Mouse (Mus musculus) CD4-positive, CD25-positive, alpha-beta regulatory T cell, adult 2 months (primary cell): ENCODE measurements at regions not wholly inside any gene's neighbourhood (a gene's known extent, or its start where the extent isn't known, plus 50 kb on each side); places are given as distances from the start of the nearest gene placed in this dataset.

Source experiments
- DNase-seq: peaks from one replicate; pipeline ENCODE4 v3.0.0-alpha.2; 2012; ENCODE audit warnings: low read depth, low spot score

DNA sequence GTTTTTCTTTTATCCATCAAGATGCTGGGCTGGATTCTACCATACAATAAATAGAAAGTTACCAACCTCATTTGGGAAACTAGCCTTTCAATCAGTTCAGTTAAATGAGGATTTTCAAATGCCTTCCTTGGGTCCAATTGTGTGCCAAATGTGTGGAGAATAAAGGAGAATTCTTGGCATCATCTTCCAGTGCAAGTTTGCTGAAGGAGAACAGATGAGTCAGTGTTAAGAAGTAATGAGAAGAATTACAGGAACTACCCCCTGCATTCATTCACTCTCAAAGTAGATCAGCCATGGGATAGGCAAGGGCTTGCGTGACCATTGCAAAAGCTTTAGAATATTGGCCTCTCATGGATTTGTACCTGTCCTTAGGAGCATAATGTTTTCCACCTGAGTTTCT lies 193.4 kb upstream of the Man1a start:
- DNase-seq, result no peak

DNA sequence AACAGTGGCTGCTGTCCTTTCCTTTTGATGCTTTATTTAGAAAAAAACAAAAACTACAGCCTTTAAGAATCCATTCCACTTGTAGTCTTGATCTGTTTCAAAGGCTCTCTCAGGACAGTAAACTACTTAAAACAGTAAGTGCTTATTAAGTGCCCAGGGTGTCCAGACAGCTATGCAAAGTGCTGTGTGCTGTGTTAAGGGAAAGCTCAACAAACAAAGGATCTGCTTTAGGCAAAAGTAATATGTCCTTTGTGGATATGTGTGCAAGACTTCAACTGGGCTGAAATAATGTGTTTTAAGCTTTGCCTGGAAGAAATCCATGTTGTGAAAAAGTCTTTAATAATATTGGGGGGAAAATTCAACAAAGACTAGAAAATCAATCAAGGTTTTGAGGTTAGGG lies 192.9 kb upstream of the Man1a start:
- DNase-seq, result no peak

DNA sequence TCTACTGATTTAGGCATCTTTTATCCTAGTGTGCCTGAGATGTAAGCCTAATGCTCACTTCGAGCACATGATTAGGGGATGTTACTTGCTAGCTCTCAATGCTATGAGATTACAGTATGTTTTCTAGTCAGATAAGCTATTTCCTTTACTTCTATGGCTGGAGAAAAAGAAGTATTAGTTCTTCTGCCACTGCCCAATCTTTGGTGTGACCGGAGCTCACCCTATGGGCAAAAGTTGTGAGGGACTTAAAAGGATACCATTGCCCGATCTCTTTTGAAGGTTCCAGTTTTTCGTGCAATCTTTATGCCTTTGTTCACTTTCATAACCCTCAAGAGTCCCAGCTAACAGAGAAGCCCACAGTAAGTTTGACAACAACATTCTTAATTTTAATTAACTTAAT lies 190.2 kb upstream of the Man1a start:
- DNase-seq, result no peak

DNA sequence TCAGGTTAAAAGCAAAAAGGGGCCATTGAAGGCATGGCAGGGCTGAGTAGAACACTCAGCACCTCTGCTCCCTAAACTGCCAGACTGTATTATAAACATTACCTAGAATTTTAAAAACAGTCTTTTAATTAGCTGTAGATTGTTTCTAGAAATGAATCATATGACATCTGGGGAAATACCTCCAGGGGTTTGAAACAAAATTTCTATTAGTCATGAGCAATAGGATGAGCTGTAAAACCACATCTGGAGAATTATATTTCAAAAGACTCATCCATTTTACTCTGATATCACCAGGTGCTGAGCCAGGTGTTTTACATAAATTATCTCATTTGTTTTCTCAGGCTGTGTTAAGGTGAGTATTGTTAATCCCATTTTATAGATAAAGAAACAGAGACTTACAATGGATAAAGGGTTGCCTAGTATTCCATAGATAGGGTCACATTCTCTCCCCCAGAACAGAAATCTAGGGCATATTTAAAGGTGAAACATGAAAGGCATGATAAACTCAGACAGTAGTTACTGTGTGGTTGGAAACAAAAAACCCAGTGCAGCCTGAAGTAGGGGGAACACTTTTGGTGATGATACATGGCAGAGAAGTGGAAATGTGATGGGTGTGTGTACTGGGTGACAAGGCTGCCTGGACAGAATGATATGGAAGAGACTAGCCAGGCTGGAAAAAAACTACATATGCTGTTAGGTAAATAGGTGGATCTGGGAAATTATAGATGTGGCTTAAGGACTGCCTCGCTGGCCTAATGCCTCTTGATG lies 178.6 kb upstream of the Man1a start:
- peak; percentile 44 for DNase-seq

DNA sequence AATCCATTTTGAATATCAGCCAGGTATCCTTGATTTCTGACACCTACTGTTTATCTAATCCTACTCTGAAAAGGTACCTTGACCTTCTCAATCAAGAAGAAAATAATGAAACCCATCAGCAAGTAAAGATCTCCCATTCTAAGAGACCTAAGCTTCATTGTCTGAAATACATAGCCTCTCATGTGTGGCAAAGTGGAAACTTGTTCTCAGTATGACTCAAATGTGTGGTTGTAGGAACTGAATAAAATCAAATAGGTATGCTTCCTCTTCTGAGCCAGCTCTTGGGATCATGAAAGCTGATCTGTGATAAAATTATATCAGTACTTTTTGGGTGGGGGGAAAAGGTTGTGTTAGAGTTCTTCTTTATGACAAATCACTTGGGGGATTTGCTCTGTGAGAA lies 168.6 kb upstream of the Man1a start:
- DNase-seq, result no peak

DNA sequence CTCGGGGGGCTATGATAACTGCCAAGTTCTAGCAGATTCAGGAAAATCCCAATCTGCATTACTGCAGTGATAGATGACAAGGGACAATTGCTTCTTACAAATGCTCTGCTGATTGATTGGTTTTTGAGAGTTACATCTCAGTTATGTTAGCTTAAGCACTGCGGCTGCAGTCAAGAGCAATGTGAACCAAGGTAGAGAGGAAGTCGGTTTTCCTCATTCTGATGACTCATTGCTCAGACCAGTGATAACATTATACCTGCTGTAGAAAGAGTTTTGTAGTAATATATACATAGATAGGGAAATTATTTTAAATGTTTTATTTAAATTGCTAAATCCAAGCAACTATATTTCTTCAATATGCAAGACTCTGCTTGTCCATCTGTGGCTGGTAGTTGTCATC lies 126.0 kb upstream of the Man1a start:
- no peak for DNase-seq

DNA sequence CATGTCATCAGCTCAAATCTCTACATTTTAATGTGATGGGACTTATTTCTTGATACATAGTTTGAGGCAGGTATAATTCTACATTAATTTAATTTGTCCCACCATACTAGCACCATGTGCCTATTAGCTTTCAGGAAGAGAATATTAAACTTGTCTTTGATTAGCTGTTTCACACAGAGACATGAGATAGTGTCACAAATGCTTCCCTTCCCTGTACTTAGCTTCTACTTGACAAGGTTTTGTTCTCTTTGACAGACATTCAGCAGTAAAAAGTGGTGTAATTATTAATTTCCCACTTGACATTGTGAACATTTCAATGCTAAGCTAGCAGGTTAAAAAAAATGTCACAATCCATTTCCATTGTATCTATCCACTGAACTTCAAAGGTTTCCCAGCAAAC lies 125.3 kb upstream of the Man1a start:
- DNase-seq, result no peak

DNA sequence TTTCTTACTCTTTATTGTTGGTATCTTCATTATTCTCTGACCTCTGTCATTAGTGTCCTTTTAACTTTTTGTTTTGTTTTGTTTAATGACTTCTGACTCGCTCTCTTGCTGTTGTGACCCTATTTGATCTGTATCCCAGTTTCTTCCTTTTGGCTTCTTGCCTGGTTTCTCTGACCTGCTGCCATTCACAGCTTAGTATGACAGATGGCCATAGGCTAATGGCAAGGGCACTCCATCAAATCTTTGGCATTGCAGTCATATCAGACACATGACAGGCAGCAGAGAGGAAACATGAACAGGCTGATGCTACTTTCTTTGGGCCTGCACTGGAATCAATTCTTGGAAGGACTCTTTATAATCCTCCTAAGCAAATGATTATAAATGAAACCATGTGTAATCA lies 106.3 kb upstream of the Man1a start:
- DNase-seq, result no peak

DNA sequence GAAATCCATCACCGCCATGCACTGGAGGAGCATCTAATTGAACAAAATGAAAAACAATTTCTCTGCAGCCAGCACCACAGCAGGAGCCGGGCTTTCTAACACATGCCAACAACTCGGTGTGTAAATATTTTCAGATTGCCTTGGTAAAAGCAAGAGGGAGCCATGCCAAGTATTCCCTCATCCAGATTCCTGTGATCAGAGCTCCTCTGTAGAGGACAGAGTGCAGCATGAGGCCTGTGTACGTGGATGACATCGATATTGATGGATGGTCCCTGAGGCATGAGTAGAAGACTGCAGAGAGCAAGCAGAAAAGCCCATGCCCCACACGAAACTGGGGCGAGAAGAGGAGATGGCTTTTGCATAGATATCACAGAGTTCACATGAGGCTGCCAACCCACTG lies 92.9 kb upstream of the Man1a start:
- no peak for DNase-seq

DNA sequence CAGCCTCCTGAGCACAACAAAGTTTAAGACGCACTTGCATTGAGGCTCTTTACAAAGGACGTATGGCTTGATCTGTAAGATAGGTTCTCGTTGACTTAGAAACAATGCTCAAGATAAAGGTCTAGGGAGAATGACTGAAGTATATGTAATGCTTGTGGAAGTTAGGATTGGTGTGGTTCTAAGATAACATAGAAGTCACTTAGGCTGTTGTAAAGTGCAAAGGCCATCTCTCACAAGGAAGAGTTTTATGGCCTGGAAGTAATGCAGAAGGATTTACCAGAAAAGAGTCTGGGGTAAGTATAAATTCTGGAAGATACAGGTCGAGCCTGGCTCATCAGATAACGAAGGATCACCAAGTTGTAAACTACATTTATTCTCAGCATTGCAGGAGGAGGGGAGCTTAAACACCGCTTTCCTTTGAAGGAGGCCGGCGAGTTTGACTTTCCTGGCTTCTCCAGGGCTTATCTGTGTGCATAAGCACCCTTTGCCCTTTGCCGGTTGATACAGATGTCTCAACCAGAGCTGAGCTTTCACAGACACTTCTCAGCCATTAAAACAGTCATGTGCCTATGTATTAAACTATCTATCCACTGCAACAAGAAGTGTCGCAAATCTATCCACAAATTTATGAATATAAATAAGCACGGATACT lies 84.8 kb upstream of the Man1a start:
- DNase-seq, result no peak

DNA sequence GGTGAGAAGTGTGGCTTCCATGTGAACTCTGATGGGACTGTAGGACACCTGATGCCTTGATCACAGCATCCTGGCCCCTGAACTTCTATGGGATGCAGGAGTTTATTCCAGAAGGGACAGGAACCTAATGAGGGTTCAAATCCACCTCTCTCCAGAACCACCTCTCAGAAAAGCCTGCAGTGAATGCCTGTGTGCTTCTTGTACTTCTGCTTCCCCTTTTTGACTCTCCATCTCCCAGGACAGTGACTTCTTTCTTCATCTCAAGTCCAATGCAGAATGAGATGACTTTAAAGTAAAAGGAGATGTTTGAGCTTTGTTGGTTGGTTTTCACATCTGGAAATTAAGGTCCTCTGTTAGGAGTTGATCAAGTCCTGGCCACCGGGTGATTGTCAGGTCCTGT lies 77.5 kb upstream of the Man1a start:
- DNase-seq, result no peak

DNA sequence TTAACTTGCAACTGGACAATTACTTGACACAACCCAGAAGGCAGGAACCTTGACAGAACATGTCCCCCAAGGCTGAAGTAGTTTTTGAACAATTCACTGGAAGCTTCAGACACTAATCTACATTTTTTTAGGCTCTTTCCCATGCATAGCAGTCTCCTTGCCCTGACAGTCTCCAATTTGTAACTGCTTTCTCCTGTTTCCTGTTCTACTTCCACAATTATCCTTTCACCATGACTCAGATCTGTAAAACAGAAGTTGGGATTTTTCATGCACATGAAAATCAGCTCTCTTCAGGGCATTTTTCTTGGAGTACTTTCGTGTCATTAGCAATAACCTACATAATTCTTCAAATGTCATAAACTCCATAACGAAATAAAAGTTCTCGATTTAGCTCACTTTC lies 56.2 kb upstream of the Man1a start:
- DNase-seq, result no peak
